Mouse (Mus musculus) fat pad, adult 2 months (tissue): Measurements from ENCODE around the gene Gm20388.
A peak's percentile ranks its signal among the peaks of the same experiment; 100 is the strongest.

Experiments used
- DNase-seq: peaks from one replicate; pipeline ENCODE4 v3.0.0-alpha.2; 2011; ENCODE audit warnings: low read depth, low spot score; ENCODE audit errors: extremely low read depth

Gene Gm20388

GRCm38 (mm10) chr8:123648245-123649170 is 3737.9 kb downstream of the Gm20388 start:
- no peak for DNase-seq

DNA sequence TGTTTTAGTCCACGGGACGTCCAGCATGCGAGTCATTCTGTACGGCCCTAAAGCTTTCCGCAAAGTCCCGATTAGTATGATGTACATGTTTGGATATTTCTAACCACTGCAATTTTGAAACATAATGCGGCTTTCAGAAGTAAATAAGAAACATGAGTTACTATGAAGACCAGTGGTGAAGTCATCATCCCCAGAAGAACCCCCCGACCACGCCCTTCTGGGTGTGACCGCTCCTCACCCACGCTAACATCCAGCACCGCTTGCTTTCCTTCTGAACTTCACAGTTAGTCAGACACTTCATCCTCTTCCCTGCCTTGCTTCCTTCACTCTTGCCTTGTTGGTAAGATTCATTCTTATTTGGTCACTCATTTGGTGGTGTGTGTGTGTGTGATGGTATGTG is 3738.8 kb downstream of the Gm20388 start:
- DNase-seq: no peak

- DNase-seq: no peak
Observed at GRCm38 (mm10) chr8:123651390-123652098, 3740.9 kb downstream of the Gm20388 start.

- DNase-seq: no peak
Observed at GRCm38 (mm10) chr8:123652641-123653040, 3742.0 kb downstream of the Gm20388 start.

DNA sequence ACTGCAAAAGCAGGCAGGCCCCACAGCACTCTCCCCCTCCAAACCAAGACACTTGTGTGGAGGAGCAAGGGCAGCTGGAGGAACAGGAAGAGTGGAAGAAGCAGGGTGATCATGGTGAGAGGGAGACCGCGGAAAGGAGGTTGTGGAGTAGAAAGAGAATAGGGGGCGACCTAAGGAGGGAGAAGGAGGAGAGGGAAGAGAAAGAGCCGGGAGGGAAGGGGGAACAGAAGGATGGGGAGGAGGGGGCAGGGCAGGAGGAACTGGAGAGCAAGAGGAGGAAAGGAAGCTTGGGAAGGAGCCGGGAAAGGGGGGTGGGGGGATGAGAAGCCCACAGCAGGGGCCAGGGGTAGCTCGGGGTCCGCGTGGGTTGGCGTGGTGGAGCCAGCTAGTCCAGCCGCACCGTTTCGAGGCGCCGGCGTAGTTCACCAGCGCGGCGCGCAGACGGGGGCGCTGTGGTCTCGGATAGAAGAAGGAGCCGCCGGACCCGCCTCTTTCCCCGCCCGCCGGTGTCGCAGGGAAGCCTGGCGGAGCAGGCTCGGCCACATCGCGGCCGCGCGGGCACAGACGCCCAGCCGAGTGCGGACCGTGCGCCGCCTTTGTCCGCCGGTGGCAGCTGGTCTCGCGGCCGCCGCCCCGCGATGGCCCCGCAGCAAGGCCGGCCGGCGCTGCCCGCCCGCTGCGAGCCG is 3742.8 kb downstream of the Gm20388 start, which contains the start of gene Rhou:
TSS of gene Rhou (plus strand) at position 622 of the 686 bp plus-strand sequence.
- no peak for DNase-seq

DNA sequence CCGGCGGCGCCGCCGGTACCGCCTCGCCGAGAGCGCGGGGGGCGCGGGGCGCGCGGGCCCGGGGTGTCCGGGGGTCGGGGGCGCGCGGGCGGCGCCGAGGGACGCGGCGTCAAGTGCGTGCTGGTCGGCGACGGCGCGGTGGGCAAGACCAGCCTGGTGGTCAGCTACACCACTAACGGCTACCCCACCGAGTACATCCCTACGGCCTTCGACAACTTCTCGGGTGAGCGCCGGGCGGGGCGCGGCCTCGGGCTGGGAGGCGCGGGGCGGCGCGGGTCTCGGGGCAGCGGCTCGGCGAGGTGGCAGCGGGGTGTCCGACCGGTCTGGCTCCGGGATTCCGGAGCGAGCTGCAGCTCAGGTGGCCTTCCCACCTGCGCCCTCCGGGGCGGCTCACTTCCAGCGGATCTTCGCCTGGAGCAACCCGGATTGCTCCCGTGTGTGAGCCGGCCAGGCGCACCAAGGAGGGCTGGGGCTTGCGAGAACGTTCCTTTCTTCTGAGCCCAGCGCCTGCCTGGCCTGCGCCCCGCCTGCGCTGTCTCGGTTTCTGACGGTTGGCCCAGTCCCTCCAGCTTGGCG is 3743.4 kb downstream of the Gm20388 start:
- no peak for DNase-seq

- DNase-seq: no peak
Observed at GRCm38 (mm10) chr8:123654763-123655162, 3744.1 kb downstream of the Gm20388 start.

GRCm38 (mm10) chr8:123655351-123655779 is 3744.7 kb downstream of the Gm20388 start:
- DNase-seq: peak; percentile 68

DNA sequence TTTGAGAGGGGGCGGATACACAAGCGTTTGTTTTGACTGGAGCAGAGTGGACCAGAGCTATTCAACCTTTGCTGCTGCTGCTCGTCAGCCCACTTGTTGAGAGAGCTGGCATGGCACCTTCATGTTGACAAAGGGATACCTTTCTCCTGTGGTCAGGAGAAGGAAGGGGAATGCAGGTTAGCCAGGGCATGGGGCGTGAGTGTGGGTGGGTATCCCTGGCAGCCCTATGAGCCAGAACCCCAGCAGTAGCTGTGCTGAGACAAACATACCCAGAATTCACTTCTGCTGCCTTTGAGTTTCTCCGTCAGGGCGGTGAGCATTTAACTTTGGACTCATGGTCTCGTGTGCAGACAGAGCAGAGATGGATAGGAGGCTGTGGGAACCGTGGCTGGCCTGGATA is 3747.2 kb downstream of the Gm20388 start:
- DNase-seq: no peak

DNA sequence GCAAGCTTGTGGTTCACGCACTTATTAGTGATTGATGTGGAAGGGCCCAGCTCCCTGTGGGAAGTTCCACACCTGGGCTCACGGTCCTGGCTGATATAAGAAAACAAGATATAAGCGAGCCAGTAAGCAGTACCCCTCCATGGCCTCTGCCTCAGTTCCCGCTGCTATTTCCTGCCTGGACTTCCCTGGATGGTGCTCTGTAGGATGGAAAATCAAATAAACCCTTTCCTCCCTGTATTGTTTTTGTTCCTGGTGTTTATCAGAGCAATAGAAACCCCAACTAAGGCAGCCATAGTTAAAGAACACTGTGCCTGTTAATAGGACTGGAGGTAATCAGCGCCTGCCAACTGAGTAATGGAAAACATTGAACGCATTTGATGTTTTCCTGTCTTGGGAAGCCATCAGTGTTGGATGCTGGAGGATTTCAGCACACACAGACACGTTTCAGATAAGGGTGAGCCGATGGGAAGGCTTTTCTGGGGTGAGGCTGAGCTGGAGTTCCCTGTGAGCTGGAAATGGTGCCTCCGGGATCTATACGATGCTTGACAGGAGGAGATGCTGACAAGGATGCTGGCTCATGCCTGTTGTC is 3748.9 kb downstream of the Gm20388 start:
- no peak for DNase-seq

GRCm38 (mm10) chr8:123661515-123661914 is 3750.9 kb downstream of the Gm20388 start:
- DNase-seq: no peak

DNA sequence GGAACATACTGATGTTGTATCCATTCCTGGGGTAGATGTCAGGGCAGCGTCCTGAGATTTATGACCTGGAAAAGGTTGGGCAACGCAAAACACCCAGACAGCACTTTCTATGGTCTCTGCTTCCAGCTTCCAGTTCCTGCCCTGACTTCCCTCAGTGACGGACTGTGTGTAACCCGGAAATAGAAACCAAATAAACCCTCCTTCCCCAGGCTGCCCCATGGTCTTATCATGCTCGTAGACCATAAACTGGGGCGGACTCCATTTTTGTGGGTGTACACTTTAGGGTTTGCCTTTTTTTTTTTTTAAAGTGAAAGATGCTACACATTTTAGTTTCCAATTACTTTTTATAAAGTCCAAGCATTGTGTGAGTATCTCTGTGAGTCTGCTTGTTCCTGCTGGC is 3754.9 kb downstream of the Gm20388 start:
- no peak for DNase-seq

DNA sequence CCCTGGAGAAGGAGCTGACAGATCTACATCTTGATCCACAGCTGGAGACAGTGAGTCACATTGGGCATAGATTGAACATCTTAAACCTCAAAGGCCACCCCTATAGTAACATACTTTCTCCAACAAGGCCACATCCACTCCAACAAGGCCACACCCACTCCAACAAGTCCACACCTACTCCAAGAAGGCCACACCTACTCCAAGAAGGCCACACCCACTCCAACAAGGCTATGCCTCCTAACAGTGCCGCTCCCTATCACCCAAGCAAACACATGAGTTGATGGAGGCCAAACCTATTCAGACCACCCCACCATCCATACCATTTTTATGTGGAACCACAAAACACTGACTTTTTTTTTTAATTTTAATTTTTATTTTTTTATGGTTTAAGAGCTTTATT is 3756.2 kb downstream of the Gm20388 start:
- DNase-seq: no peak

DNA sequence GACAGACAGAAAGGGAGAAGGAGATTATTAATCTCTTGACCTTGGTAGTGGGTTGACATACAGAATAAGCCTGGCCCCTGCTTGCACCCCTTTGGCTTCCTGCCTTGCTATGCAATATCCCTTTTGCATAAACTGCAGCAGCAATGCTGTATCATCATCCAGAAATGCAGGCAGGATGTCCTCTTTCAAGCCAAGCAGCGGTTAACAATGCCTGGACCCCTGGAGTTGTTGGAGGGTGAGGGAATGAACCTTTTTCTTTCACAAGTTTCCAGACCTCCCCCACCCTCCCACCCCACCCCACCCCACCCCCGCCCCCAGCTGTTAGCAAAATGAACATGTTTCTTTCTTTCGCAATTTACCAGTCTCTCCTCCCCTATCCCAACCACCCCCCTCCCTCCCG is 3758.0 kb downstream of the Gm20388 start:
- DNase-seq: no peak

GRCm38 (mm10) chr8:123670766-123671165 is 3760.1 kb downstream of the Gm20388 start:
- DNase-seq: no peak

DNA sequence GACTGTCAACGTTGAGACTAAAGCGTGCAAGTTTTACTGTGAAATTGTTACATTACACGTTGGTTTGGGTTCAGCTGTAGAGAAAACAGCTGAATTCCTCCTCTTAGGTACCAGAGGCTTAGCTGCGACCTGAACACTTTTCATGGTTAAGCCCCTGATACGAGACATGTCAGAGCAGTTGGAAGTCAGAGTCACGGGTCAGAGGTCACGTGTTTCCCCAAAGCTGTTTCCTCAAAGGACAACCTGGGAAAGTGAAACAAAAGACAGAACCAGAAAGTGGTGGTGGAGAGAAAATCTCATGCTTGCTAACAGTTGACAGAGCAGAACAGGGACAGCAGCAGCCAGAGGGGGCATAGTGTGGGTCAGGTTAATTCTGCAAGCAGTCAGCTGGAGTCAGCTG is 3760.8 kb downstream of the Gm20388 start:
- DNase-seq: no peak

- no peak for DNase-seq
Observed at GRCm38 (mm10) chr8:123672648-123673047, 3762.0 kb downstream of the Gm20388 start.

- no peak for DNase-seq
Observed at GRCm38 (mm10) chr8:123675611-123676010, 3765.0 kb downstream of the Gm20388 start.

DNA sequence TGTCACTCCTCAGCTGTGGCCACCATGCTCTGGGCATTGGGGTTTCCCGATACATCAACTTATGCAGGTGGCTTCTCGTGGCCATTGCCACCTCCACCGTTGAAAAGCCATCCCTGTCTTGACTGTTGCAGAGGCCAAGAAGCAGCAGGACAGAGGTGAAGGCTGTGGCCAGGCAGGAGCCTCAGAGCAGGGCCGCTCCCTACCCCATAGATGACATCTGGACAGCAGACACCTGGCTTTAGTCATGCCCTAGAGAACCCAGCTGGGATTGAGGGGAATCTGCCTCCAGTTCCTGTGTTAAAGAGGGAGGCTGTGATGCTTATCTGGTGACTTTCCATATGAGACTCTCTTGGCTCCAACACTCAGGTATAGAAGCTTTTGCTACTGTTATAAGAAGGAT is 3767.7 kb downstream of the Gm20388 start:
- no peak for DNase-seq

DNA sequence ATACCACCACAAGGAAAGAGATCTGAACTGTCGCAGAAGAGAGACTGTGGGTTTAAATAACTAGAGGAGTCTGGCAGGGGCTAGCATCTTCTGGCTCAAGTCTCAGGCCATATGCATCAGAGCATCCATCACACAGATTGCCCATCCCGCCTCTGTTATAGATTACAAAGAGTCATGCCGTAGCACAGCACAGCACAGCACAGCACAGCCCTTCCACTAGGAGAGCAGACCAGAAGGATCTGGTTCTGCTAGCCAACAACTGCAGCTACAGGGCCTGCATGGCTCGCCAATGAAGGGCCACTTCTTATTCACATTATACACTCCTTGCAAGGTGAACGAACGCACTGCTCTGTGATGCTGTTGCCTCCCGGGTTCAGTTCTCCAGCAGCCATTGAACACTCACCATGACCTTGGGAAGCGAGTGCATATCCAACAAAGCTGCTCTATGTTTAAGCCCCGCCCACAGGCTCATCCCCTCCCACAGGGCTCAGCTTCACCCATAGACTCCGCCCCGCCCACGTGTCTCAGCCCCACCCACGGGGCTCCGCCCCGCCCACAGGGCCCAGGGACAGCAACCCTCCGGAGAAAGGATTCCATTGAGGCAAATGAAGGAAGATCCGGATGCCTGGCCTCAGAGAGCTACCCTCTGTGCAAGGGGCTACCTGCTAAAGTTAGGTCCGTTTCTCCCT is 3771.6 kb downstream of the Gm20388 start:
- DNase-seq: no peak
